Mouse (Mus musculus): ENCODE results near the gene Mprip.

Gene Mprip

GRCm38 (mm10) chr11:59759178-59759577 lies 98.1 kb downstream of the Mprip start:
- no peak for DNase-seq (ENCODE audit: extremely low spot score)

- no peak for DNase-seq (ENCODE audit: extremely low spot score)
Measured at GRCm38 (mm10) chr11:59759626-59760025, 98.5 kb downstream of the Mprip start.

GRCm38 (mm10) chr11:59760796-59761195 lies 99.7 kb downstream of the Mprip start:
- DNase-seq (ENCODE audit: extremely low spot score) = no peak

GRCm38 (mm10) chr11:59769307-59769706 lies 108.2 kb downstream of the Mprip start:
- no peak for DNase-seq (ENCODE audit: extremely low spot score)

- DNase-seq (ENCODE audit: extremely low spot score) = no peak
Measured at GRCm38 (mm10) chr11:59769738-59770137, 108.6 kb downstream of the Mprip start.

GRCm38 (mm10) chr11:59770753-59771152 lies 109.6 kb downstream of the Mprip start:
- no peak for DNase-seq (ENCODE audit: extremely low spot score)

GRCm38 (mm10) chr11:59772291-59772690 lies 111.2 kb downstream of the Mprip start:
- DNase-seq (ENCODE audit: extremely low spot score) = no peak

- DNase-seq (ENCODE audit: extremely low spot score) = no peak
Measured at GRCm38 (mm10) chr11:59772902-59773301, 111.8 kb downstream of the Mprip start.

- no peak for DNase-seq (ENCODE audit: extremely low spot score)
Measured at GRCm38 (mm10) chr11:59774522-59774921, 113.4 kb downstream of the Mprip start.

- no peak for DNase-seq (ENCODE audit: extremely low spot score)
Measured at GRCm38 (mm10) chr11:59775435-59776148, 114.5 kb downstream of the Mprip start.

- DNase-seq (ENCODE audit: extremely low spot score) = no peak
Measured at GRCm38 (mm10) chr11:59777259-59777658, 116.2 kb downstream of the Mprip start.

- peak; percentile 75 for DNase-seq (ENCODE audit: extremely low spot score)
Measured at GRCm38 (mm10) chr11:59778181-59778873, 117.2 kb downstream of the Mprip start.

GRCm38 (mm10) chr11:59778874-59779223 lies 117.7 kb downstream of the Mprip start:
- DNase-seq (ENCODE audit: extremely low spot score) = no peak

- DNase-seq (ENCODE audit: extremely low spot score) = no peak
Measured at GRCm38 (mm10) chr11:59779406-59779805, 118.3 kb downstream of the Mprip start.

- no peak for DNase-seq (ENCODE audit: extremely low spot score)
Measured at GRCm38 (mm10) chr11:59780241-59780640, 119.1 kb downstream of the Mprip start.

- no peak for DNase-seq (ENCODE audit: extremely low spot score)
Measured at GRCm38 (mm10) chr11:59782091-59782590, 121.0 kb downstream of the Mprip start.

- DNase-seq (ENCODE audit: extremely low spot score) = no peak
Measured at GRCm38 (mm10) chr11:59783591-59783990, 122.5 kb downstream of the Mprip start.

- DNase-seq (ENCODE audit: extremely low spot score) = no peak
Measured at GRCm38 (mm10) chr11:59786444-59787198, 125.5 kb downstream of the Mprip start.

- DNase-seq (ENCODE audit: extremely low spot score) = peak; percentile 80
Measured at GRCm38 (mm10) chr11:59787199-59787781, 126.2 kb downstream of the Mprip start, which contains the start of gene Pld6. Gene Pld6, minus strand, starts transcription at chr11:59787645.

GRCm38 (mm10) chr11:59789311-59789710 lies 128.2 kb downstream of the Mprip start:
- no peak for DNase-seq (ENCODE audit: extremely low spot score)

- DNase-seq (ENCODE audit: extremely low spot score) = no peak
Measured at GRCm38 (mm10) chr11:59793390-59793789, 132.3 kb downstream of the Mprip start.

GRCm38 (mm10) chr11:59800412-59800811 lies 139.3 kb downstream of the Mprip start:
- no peak for DNase-seq (ENCODE audit: extremely low spot score)

Data from embryo, embryonic 9.5 days (tissue).